Mouse (Mus musculus): ENCODE results near the gene Zbtb8a.

DNA sequence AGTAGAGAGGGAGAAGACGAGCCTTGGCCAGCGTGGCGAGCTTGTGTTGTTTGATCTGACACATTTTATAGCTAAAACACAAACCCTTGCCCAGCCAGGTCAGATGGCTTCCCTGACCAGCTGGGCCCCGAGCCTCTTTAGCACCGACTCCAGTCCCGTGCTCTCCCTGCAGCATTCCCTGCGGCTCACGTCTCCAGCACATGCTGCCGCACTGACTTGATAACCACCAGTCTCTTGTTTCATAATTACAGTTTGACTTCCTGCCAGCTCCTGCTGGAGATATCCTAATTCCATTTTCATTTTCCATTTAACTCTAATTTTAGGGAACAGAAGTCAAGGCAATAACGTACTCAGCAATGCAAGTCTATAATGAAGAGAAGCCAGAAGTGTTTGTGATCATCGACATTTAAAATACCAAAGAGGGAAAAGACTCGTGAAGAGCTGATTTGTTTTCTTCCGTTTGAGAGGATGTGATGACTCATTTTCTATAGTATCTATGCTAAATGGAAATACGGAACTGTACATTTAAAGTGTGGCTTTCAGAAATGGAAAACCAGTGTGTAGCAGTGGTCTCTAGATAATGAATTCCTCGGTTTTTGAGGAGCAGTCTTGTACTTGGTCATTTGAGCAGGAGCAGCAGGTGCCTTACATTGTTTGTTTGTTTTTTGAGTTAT, 31.3 kb downstream of the Zbtb8a start:
- no peak for TF ChIP-seq POLR2A (IDR thresholded peaks at IDR 0.05; ENCODE audit: borderline replicate concordance, extremely low read depth, low read depth, low read length)
- TF ChIP-seq CTCF (IDR thresholded peaks at IDR 0.05; ENCODE audit: insufficient read depth, low read length), result no peak

Measured in lung, adult 2 months (tissue).